Mouse (Mus musculus) kidney, postnatal 0 days (tissue): Measurements from ENCODE around the gene Fam229a. TPM values are rescaled to one million over a fixed set of nuclear protein-coding genes. Genes with fewer than 3 reads are reported as not detected.

ENCODE experiments used
- ATAC-seq: fragments of 200-750 bp; cut with Nextera tagmentation; replicated peaks from 2 replicates; pipeline ENCODE4 v1.8.0; 2017; ENCODE audit warnings: low read depth, moderate number of reproducible peaks, moderate TSS enrichment, moderate library complexity; ENCODE audit not compliant: low FRiP score
- DNase-seq: peaks from one replicate; pipeline ENCODE4 v3.0.0-alpha.2; 2016; ENCODE audit warnings: low spot score
- H3K27ac ChIP-seq: fragments of 300-500 bp; sonication (generic); 2 replicates; pipeline ENCODE4 v1.5.1; 2014; ENCODE audit warnings: mild to moderate bottlenecking
- H3K27me3 ChIP-seq: fragments of 300-500 bp; sonication (generic); 2 replicates; pipeline ENCODE4 v1.6.1; 2014; ENCODE audit warnings: low read length, mixed read lengths; ENCODE audit not compliant: insufficient read depth
- H3K36me3 ChIP-seq: fragments of 300-500 bp; sonication (generic); 2 replicates; pipeline ENCODE4 v1.6.1; 2014; ENCODE audit warnings: low read length, mixed read lengths; ENCODE audit not compliant: insufficient read depth
- H3K4me1 ChIP-seq: fragments of 300-500 bp; sonication (generic); replicated peaks from 2 replicates; pipeline ENCODE4 v1.6.1; 2014; ENCODE audit warnings: antibody characterized with exemption, low read length, mixed read lengths; ENCODE audit not compliant: insufficient read depth
- H3K4me2 ChIP-seq: fragments of 300-500 bp; sonication (generic); 2 replicates; pipeline ENCODE4 v1.6.1; 2014; ENCODE audit warnings: mild to moderate bottlenecking, low read length, moderate library complexity, mixed read lengths
- H3K4me3 ChIP-seq: fragments of 300-500 bp; sonication (generic); replicated peaks from 2 replicates; pipeline ENCODE4 v1.5.1; 2014; ENCODE audit warnings: low read depth, low read length
- H3K9ac ChIP-seq: fragments of 300-500 bp; sonication (generic); 2 replicates; pipeline ENCODE4 v1.6.1; 2014; ENCODE audit warnings: low read depth, low read length
- H3K9me3 ChIP-seq: fragments of 300-500 bp; sonication (generic); replicated peaks from 2 replicates; pipeline ENCODE4 v1.6.1; 2016; ENCODE audit warnings: low read length, inconsistent platforms, mixed read lengths
- CTCF ChIP-seq: IDR thresholded peaks from 2 replicates; pipeline ENCODE4 v1.5.1; 2016; ENCODE audit warnings: antibody characterized with exemption, low read depth, mild to moderate bottlenecking, moderate library complexity
- WGBS: fragments of 180-500 bp; shearing (Covaris S2); extraction: QIAGEN DNeasy Blood & Tissue Kit; methylation state at CpG from one replicate; pipeline ENCODE4 v1.1.7; 2014; 5-methylcytosine and 5-hydroxymethylcytosine counted together
- polyA plus RNA-seq: library from polyadenylated mRNA; unstranded; fragments of >200 nt; fragmentation: Nextera tagmentation; extraction: Ambion mirVana; gene quantifications from 2 replicates; pipeline ENCODE4 v1.2.1, GENCODE M21; 2015

The Fam229a gene
- polyA plus RNA-seq, 1 experiment from 2014 or later, result 0.37 TPM

- Histone ChIP-seq H3K9me3 (no peaks in the 10 kb centered on the region), H3K9ac (no peak overlapping the region), H3K27ac (no peak overlapping the region), H3K4me3 (no peak overlapping the region), H3K4me1 (peaks cover 5% of the 10 kb centered on the region), H3K27me3 (no peaks in the 10 kb centered on the region), H3K36me3 (no peaks in the 10 kb centered on the region), H3K4me2 (no peak overlapping the region)
- DNase-seq (no peak), ATAC-seq (no peak)
- no peak for TF ChIP-seq CTCF
- 52% methylated on average over 9 of the region's 9 CpGs for WGBS
Measured at GRCm38 (mm10) chr4:129502327-129502888, 11.4 kb downstream of the Fam229a start.

DNA sequence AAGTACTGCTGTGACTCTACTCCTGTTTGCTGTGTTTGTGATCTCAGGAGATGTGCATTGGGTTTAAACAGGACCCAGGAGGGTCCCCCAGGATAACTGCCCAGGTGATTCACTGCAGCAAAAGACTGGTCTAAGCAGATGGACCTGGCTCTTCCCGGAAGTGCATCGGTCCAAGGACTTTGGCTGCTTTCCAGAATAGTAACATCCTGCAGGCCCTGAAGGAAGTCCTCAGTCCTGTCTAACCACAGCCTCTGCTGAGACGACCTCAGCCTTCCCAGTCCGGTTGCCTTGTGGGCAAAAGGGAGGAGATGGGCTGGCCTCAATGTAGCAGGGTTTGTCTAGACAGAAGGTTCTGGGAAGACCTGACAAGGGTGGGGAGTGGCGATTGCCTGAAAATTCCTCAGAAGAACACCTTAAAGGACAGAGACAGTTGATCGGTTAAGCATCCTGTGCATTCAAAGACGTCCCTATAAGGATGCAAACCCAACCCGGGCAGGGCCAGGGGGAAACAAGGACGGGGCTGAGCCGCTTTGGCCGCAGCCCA, 12.0 kb downstream of the Fam229a start:
- Histone ChIP-seq H3K9ac (no peak overlapping the region), H3K4me3 (no peak overlapping the region), H3K4me1 (peaks cover 5% of the 10 kb centered on the region), H3K27me3 (no peaks in the 10 kb centered on the region), H3K4me2 (no peak overlapping the region), H3K27ac (no peak overlapping the region), H3K36me3 (no peaks in the 10 kb centered on the region), H3K9me3 (no peaks in the 10 kb centered on the region)
- WGBS, result 60% methylated on average over 11 of the region's 11 CpGs
- ATAC-seq (no peak), DNase-seq (no peak)
- TF ChIP-seq CTCF, result no peak

DNA sequence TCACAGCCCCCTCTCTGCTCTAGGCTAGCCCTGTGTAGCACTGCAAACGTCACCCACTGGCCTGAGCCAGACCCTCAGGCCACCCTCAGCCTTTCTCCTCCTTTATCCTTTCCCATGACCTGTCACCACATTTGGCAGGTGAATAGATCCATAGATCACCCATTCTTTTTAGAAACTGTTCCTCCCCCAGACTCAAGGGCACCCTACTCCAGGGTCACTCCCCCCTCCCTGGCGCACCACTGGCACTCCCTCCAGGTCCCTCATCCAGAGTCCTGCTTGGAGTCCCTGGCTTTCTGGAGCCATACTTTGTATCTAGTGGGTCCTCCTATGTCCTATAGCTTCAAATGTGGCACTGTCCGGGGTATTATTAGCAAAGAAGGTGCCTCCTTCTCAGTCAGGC, 14.5 kb downstream of the Fam229a start:
- H3K9me3 ChIP-seq, result no peaks in the 10 kb centered on the region
- no peak for TF ChIP-seq CTCF
- no peak overlapping the region for H3K4me2 ChIP-seq
- no peak for ATAC-seq
- 79% methylated on average over 3 of the region's 3 CpGs for WGBS
- H3K27ac ChIP-seq, result no peak overlapping the region
- no peaks in the 10 kb centered on the region for H3K36me3 ChIP-seq
- H3K27me3 ChIP-seq, result no peaks in the 10 kb centered on the region
- DNase-seq, result no peak
- H3K4me1 ChIP-seq, result no peaks in the 10 kb centered on the region
- no peak overlapping the region for H3K4me3 ChIP-seq
- H3K9ac ChIP-seq, result no peak overlapping the region

GRCm38 (mm10) chr4:129507434-129508236, 16.6 kb downstream of the Fam229a start:
- no peak overlapping the region for H3K9ac ChIP-seq
- no peak overlapping the region for H3K4me3 ChIP-seq
- H3K9me3 ChIP-seq, result no peaks in the 10 kb centered on the region
- WGBS, result 60% methylated on average over 9 of the region's 10 CpGs
- TF ChIP-seq CTCF, result no peak
- DNase-seq (no peak), ATAC-seq (no peak)
- no peaks in the 10 kb centered on the region for H3K27me3 ChIP-seq
- H3K4me2 ChIP-seq, result no peak overlapping the region
- no peak overlapping the region for H3K27ac ChIP-seq
- H3K36me3 ChIP-seq, result no peaks in the 10 kb centered on the region
- H3K4me1 ChIP-seq, result 0 out of 2 replicates have a peak, but pooled peaks cover 3% of the 10 kb centered on the region

GRCm38 (mm10) chr4:129508237-129508515, 17.2 kb downstream of the Fam229a start:
- ATAC-seq (no peak), DNase-seq (no peak)
- WGBS, result 48% methylated on average over 3 of the region's 3 CpGs
- TF ChIP-seq CTCF, result no peak
- H3K9me3 ChIP-seq, result no peaks in the 10 kb centered on the region
- H3K36me3 ChIP-seq, result no peaks in the 10 kb centered on the region
- H3K27me3 ChIP-seq, result no peaks in the 10 kb centered on the region
- 0 out of 2 replicates have a peak, but pooled peaks cover 3% of the 10 kb centered on the region for H3K4me1 ChIP-seq
- H3K4me3 ChIP-seq, result no peak overlapping the region
- no peak overlapping the region for H3K9ac ChIP-seq
- no peak overlapping the region for H3K4me2 ChIP-seq
- no peak overlapping the region for H3K27ac ChIP-seq

DNA sequence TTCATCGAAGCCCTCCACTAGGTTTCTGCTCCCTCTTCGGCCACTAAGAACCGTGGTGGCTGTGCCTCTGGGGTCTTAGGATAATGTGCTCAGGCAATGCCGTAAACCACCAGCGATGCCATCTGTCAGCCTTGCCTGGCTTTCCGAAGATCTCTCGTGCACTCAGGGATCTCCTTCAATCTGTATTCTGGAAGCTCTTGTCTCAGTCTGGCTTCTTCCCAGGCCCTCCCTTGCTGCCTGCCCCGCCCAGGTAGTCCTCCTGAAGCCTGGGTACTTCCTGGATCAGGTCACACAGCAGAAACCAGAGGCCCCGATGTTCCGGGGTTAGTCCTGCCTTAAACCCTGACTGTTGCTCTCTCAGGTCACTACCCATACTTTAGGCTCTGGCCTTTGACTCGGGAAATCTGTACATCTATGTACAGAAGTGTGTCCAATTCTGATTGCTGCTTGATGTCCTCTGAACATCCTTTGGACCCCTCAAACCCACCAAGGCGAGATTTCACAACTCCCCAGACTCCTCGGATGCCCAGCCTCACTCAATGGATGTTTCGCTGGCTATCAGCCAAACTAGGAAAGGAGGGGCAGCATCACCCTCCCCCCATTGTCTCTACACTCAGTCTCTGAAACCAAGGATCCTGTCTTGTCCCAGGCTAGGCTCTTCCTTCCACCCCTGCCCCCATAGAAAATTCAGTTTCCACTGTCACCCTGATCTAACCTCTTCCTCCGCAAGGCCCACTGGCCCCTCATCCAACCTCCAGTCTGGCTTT, 18.0 kb downstream of the Fam229a start:
- Histone ChIP-seq H3K36me3 (no peaks in the 10 kb centered on the region), H3K4me3 (no peak overlapping the region), H3K4me2 (no peak overlapping the region), H3K27me3 (no peaks in the 10 kb centered on the region), H3K9me3 (no peaks in the 10 kb centered on the region), H3K4me1 (0 out of 2 replicates have a peak, but pooled peaks cover 3% of the 10 kb centered on the region), H3K27ac (peak overlapping the region; percentile 31; the same call in 1 of the 2 replicates), H3K9ac (no peak overlapping the region)
- 55% methylated on average over 15 of the region's 15 CpGs for WGBS
- no peak for TF ChIP-seq CTCF
- ATAC-seq, result no peak
- DNase-seq, result no peak
